Mouse (Mus musculus) midbrain, postnatal 0 days (tissue): Measurements from ENCODE around the gene Adamts7. TPM values are rescaled to one million over a fixed set of nuclear protein-coding genes. Genes with fewer than 3 reads are reported as not detected.
A peak's percentile ranks its signal among the peaks of the same experiment; 100 is the strongest.

ENCODE experiments used
- ATAC-seq: fragments of 200-750 bp; cut with Nextera tagmentation; 2 replicates; pipeline ENCODE4 v1.8.0; 2017; ENCODE audit warnings: moderate number of reproducible peaks, mild to moderate bottlenecking, moderate TSS enrichment, moderate library complexity; ENCODE audit not compliant: low FRiP score
- DNase-seq: peaks from one replicate; pipeline ENCODE4 v3.0.0-alpha.2; 2015; ENCODE audit warnings: low spot score
- H3K27ac ChIP-seq: fragments of 300-500 bp; sonication (generic); 2 replicates; pipeline ENCODE4 v1.5.1; 2014; ENCODE audit warnings: low read depth, mild to moderate bottlenecking, low read length, mixed read lengths
- H3K27me3 ChIP-seq: fragments of 300-500 bp; sonication (generic); 2 replicates; pipeline ENCODE4 v1.6.1; 2014; ENCODE audit warnings: low read length, control low read depth, mixed read lengths; ENCODE audit not compliant: insufficient read depth
- H3K36me3 ChIP-seq: fragments of 300-500 bp; sonication (generic); 2 replicates; pipeline ENCODE4 v1.6.1; 2014; ENCODE audit warnings: low read length, control low read depth, mixed read lengths; ENCODE audit not compliant: insufficient read depth
- H3K4me1 ChIP-seq: fragments of 300-500 bp; sonication (generic); 2 replicates; pipeline ENCODE4 v1.6.1; 2014; ENCODE audit warnings: mild to moderate bottlenecking, control low read depth, antibody characterized with exemption, low read length, mixed read lengths; ENCODE audit not compliant: insufficient read depth
- H3K4me2 ChIP-seq: fragments of 300-500 bp; sonication (generic); 2 replicates; pipeline ENCODE4 v1.6.1; 2014; ENCODE audit warnings: low read depth, mild to moderate bottlenecking, low read length, mixed read lengths; ENCODE audit not compliant: poor library complexity, severe bottlenecking
- H3K4me3 ChIP-seq: fragments of 300-500 bp; sonication (generic); 2 replicates; pipeline ENCODE4 v1.5.1; 2014; ENCODE audit warnings: low read depth, mild to moderate bottlenecking, low read length, moderate library complexity
- H3K9ac ChIP-seq: fragments of 300-500 bp; sonication (generic); replicated peaks from 2 replicates; pipeline ENCODE4 v1.6.1; 2014; ENCODE audit warnings: mild to moderate bottlenecking, low read length, moderate library complexity, mixed read lengths; ENCODE audit not compliant: poor library complexity, severe bottlenecking
- H3K9me3 ChIP-seq: fragments of 300-500 bp; sonication (generic); 2 replicates; pipeline ENCODE4 v1.6.1; 2016; ENCODE audit warnings: low read length, control low read depth
- CTCF ChIP-seq: IDR thresholded peaks from 2 replicates; pipeline ENCODE4 v1.5.1; 2016; ENCODE audit warnings: antibody characterized with exemption, mild to moderate bottlenecking
- WGBS: fragments of 180-500 bp; shearing (Covaris S2); extraction: QIAGEN DNeasy Blood & Tissue Kit; methylation state at CpG from one replicate; pipeline ENCODE4 v1.1.7; 2014; 5-methylcytosine and 5-hydroxymethylcytosine counted together
- polyA plus RNA-seq: library from polyadenylated mRNA; unstranded; fragments of >200 nt; fragmentation: Nextera tagmentation; extraction: Ambion mirVana; gene quantifications from 2 replicates; pipeline ENCODE4 v1.2.1, GENCODE M21; 2015
- total RNA-seq: library from RNA; depleted of rRNA; stranded (reverse); fragments of >200 nt; gene quantifications from 2 replicates; pipeline ENCODE4 v1.2.3, GENCODE M21; 2014

Adamts7 gene
- total and polyA plus RNA-seq, 2 experiments from 2014 or later = 3.1 to 8.9 TPM

GRCm38 (mm10) chr9:90126260-90127010 lies 36.4 kb upstream of the Adamts7 start:
- Histone ChIP-seq H3K9ac (0 out of 2 replicates have a peak overlapping the region, but pooled peaks have one; percentile 13), H3K36me3 (no peaks in the 10 kb centered on the region), H3K4me1 (no peaks in the 10 kb centered on the region), H3K27ac (no peak overlapping the region), H3K27me3 (no peaks in the 10 kb centered on the region), H3K4me3 (peak overlapping the region; percentile 29), H3K9me3 (no peaks in the 10 kb centered on the region), H3K4me2 (peak overlapping the region; percentile 45)
- ATAC-seq (peak; percentile 65; the same call in 1 of the 2 replicates), DNase-seq (peak; percentile 85)
- WGBS = 1% methylated on average over 30 of the region's 30 CpGs
- peak; percentile 68 for TF ChIP-seq CTCF

- no peak for TF ChIP-seq CTCF
- H3K4me3 ChIP-seq = no peak overlapping the region; the same call in 1 of the 2 replicates
- no peaks in the 10 kb centered on the region for H3K27me3 ChIP-seq
- no peak for ATAC-seq
- WGBS = 71% methylated on average over 6 of the region's 6 CpGs
- no peaks in the 10 kb centered on the region for H3K36me3 ChIP-seq
- no peaks in the 10 kb centered on the region for H3K4me1 ChIP-seq
- H3K9me3 ChIP-seq = no peaks in the 10 kb centered on the region
- H3K27ac ChIP-seq = no peak overlapping the region
- peak overlapping the region; percentile 45; the same call in 1 of the 2 replicates for H3K4me2 ChIP-seq
- H3K9ac ChIP-seq = no peak overlapping the region
- no peak for DNase-seq
Observed at GRCm38 (mm10) chr9:90127146-90127545, 35.7 kb upstream of the Adamts7 start.

- no peak for ATAC-seq
- 89% methylated on average over 6 of the region's 6 CpGs for WGBS
- DNase-seq = no peak
- no peak for TF ChIP-seq CTCF
- Histone ChIP-seq H3K27me3 (no peaks in the 10 kb centered on the region), H3K9me3 (no peaks in the 10 kb centered on the region), H3K9ac (no peak overlapping the region), H3K4me3 (no peak overlapping the region), H3K4me1 (no peaks in the 10 kb centered on the region), H3K36me3 (no peaks in the 10 kb centered on the region), H3K27ac (no peak overlapping the region), H3K4me2 (no peak overlapping the region)
Observed at GRCm38 (mm10) chr9:90128636-90129201, 34.1 kb upstream of the Adamts7 start.

GRCm38 (mm10) chr9:90133562-90134355 lies 29.1 kb upstream of the Adamts7 start:
- Histone ChIP-seq H3K36me3 (no peaks in the 10 kb centered on the region), H3K27ac (no peak overlapping the region), H3K4me3 (no peak overlapping the region), H3K27me3 (no peaks in the 10 kb centered on the region), H3K4me1 (no peaks in the 10 kb centered on the region), H3K4me2 (no peak overlapping the region), H3K9ac (no peak overlapping the region), H3K9me3 (no peaks in the 10 kb centered on the region)
- no peak for TF ChIP-seq CTCF
- 72% methylated on average over 7 of the region's 7 CpGs for WGBS
- ATAC-seq (no peak), DNase-seq (no peak)

- no peak overlapping the region for H3K9ac ChIP-seq
- no peak overlapping the region for H3K4me3 ChIP-seq
- H3K27me3 ChIP-seq = no peaks in the 10 kb centered on the region
- no peaks in the 10 kb centered on the region for H3K9me3 ChIP-seq
- WGBS = 83% methylated on average over 8 of the region's 8 CpGs
- ATAC-seq = no peak
- H3K36me3 ChIP-seq = no peaks in the 10 kb centered on the region
- no peaks in the 10 kb centered on the region for H3K4me1 ChIP-seq
- no peak overlapping the region for H3K27ac ChIP-seq
- no peak overlapping the region for H3K4me2 ChIP-seq
- no peak for DNase-seq
- TF ChIP-seq CTCF = peak; percentile 16; the same call in 1 of the 2 replicates
Observed at GRCm38 (mm10) chr9:90135466-90135865, 27.4 kb upstream of the Adamts7 start.
